Mouse (Mus musculus) heart, embryonic 13.5 days (tissue): ENCODE data around the gene Amd1. TPM values are rescaled to one million over a fixed set of nuclear protein-coding genes. Genes with fewer than 3 reads are reported as not detected.

Experiments
- ATAC-seq: fragments of 200-750 bp; cut with Nextera tagmentation; 2 replicates; pipeline ENCODE4 v1.8.0; 2017; ENCODE audit warnings: moderate TSS enrichment; ENCODE audit not compliant: insufficient number of reproducible peaks, low FRiP score, low TSS enrichment; ENCODE audit errors: extremely low read depth
- H3K27ac ChIP-seq: fragments of 300-500 bp; sonication (generic); replicated peaks from 2 replicates; pipeline ENCODE4 v1.5.1; 2015; ENCODE audit warnings: moderate library complexity, mild to moderate bottlenecking, inconsistent platforms
- H3K27me3 ChIP-seq: fragments of 300-500 bp; sonication (generic); replicated peaks from 2 replicates; pipeline ENCODE4 v1.6.1; 2015; ENCODE audit warnings: mild to moderate bottlenecking, inconsistent platforms
- H3K36me3 ChIP-seq: fragments of 300-500 bp; sonication (generic); 2 replicates; pipeline ENCODE4 v1.6.1; 2015; ENCODE audit warnings: mild to moderate bottlenecking, inconsistent platforms
- H3K4me1 ChIP-seq: fragments of 300-500 bp; sonication (generic); 2 replicates; pipeline ENCODE4 v1.6.1; 2015; ENCODE audit warnings: inconsistent platforms
- H3K4me2 ChIP-seq: fragments of 300-500 bp; sonication (generic); 2 replicates; pipeline ENCODE4 v1.6.1; 2015; ENCODE audit warnings: inconsistent platforms, mild to moderate bottlenecking, moderate library complexity
- H3K4me3 ChIP-seq: fragments of 300-500 bp; sonication (generic); 2 replicates; pipeline ENCODE4 v1.5.1; 2015; ENCODE audit warnings: moderate library complexity, mild to moderate bottlenecking, inconsistent platforms
- H3K9ac ChIP-seq: fragments of 300-500 bp; sonication (generic); 2 replicates; pipeline ENCODE4 v1.6.1; 2015; ENCODE audit warnings: inconsistent platforms, mild to moderate bottlenecking, moderate library complexity
- H3K9me3 ChIP-seq: fragments of 300-500 bp; sonication (generic); 2 replicates; pipeline ENCODE4 v1.6.1; 2016; ENCODE audit warnings: inconsistent platforms
- WGBS: fragments of 180-500 bp; shearing (Covaris S2); methylation state at CpG from one replicate; pipeline ENCODE4 v1.1.7; 2015; ENCODE audit warnings: mixed read lengths; 5-methylcytosine and 5-hydroxymethylcytosine counted together
- polyA plus RNA-seq: library from polyadenylated mRNA; unstranded; fragments of >200 nt; fragmentation: Nextera tagmentation; extraction: Ambion mirVana; gene quantifications from 2 replicates; pipeline ENCODE4 v1.2.1, GENCODE M21; 2015

Gene Amd1
- polyA plus RNA-seq, result 37.9 and 40.5 TPM in 2 replicates

GRCm38 (mm10) chr10:40302140-40302985, at the start of gene Amd1:
Amd1 (minus strand) TSS chr10:40302186.
- WGBS, result under 1% methylated on average over 55 of the region's 55 CpGs
- H3K27me3 ChIP-seq, result no peaks in the 10 kb centered on the region
- H3K9ac ChIP-seq, result peak within 1 kb of the TSS; percentile 94
- peak within 1 kb of the TSS; percentile 83 for H3K4me2 ChIP-seq
- peak; percentile 91 for ATAC-seq
- H3K9me3 ChIP-seq, result peaks cover 8% of the 10 kb centered on the region; the same call in 1 of the 2 replicates
- peaks cover 31% of the 10 kb centered on the region for H3K4me1 ChIP-seq
- H3K4me3 ChIP-seq, result peak within 1 kb of the TSS; percentile 71
- peak within 1 kb of the TSS; percentile 99 for H3K27ac ChIP-seq
- H3K36me3 ChIP-seq, result no peaks in the 10 kb centered on the region

- H3K27ac ChIP-seq, result no peak overlapping the region
- no peaks in the 10 kb centered on the region for H3K36me3 ChIP-seq
- 77% methylated on average over 4 of the region's 4 CpGs for WGBS
- H3K9me3 ChIP-seq, result no peaks in the 10 kb centered on the region
- no peaks in the 10 kb centered on the region for H3K27me3 ChIP-seq
- ATAC-seq, result no peak
- peak overlapping the region; percentile 75 for H3K4me2 ChIP-seq
- H3K4me1 ChIP-seq, result peaks cover 32% of the 10 kb centered on the region
- H3K9ac ChIP-seq, result no peak overlapping the region
- H3K4me3 ChIP-seq, result peak overlapping the region; percentile 67; the same call in 1 of the 2 replicates
Observed at GRCm38 (mm10) chr10:40351156-40351555, 49.2 kb upstream of the Amd1 start.

GRCm38 (mm10) chr10:40350245-40350932, 48.4 kb upstream of the Amd1 start:
- H3K9me3 ChIP-seq, result no peaks in the 10 kb centered on the region
- peak overlapping the region; percentile 97 for H3K27ac ChIP-seq
- H3K9ac ChIP-seq, result peak overlapping the region; percentile 84
- H3K4me2 ChIP-seq, result peak overlapping the region; percentile 75
- peak overlapping the region; percentile 67 for H3K4me3 ChIP-seq
- H3K27me3 ChIP-seq, result no peaks in the 10 kb centered on the region
- ATAC-seq, result no peak
- no peaks in the 10 kb centered on the region for H3K36me3 ChIP-seq
- H3K4me1 ChIP-seq, result peaks cover 27% of the 10 kb centered on the region
- WGBS, result 35% methylated on average over 12 of the region's 12 CpGs

DNA sequence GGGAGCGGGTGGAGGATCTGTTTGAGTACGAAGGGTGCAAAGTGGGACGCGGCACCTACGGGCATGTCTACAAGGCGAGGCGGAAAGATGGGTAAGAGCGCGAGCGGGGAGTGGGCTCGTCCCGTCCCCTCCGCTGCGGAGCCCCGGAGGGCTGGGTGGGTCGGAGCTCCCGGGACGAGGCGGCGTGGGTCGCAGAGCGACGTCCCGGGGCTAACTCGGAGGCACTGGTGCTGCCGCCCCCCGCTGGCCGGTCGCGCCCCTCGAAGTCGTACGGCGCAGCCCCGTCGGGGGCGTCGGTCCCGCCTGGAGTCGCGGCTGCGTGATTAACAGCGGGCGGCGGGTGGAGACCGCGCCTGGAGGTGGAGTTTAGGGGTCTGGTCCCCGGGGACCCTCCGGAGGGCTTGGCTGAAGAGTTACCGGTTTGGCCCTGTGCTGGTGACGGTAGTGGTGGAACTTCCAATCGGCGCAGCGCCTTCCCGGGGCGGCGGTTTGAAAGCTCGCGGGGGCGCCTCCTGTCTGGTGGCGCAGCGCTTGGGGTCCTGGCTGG, 47.7 kb upstream of the Amd1 start:
- no peaks in the 10 kb centered on the region for H3K9me3 ChIP-seq
- peaks cover 26% of the 10 kb centered on the region for H3K4me1 ChIP-seq
- peak overlapping the region; percentile 97 for H3K27ac ChIP-seq
- peak; percentile 55; the same call in 1 of the 2 replicates for ATAC-seq
- no peaks in the 10 kb centered on the region for H3K36me3 ChIP-seq
- no peaks in the 10 kb centered on the region for H3K27me3 ChIP-seq
- peak overlapping the region; percentile 75 for H3K4me2 ChIP-seq
- WGBS, result under 1% methylated on average over 62 of the region's 62 CpGs
- peak overlapping the region; percentile 84 for H3K9ac ChIP-seq
- H3K4me3 ChIP-seq, result peak overlapping the region; percentile 67

DNA sequence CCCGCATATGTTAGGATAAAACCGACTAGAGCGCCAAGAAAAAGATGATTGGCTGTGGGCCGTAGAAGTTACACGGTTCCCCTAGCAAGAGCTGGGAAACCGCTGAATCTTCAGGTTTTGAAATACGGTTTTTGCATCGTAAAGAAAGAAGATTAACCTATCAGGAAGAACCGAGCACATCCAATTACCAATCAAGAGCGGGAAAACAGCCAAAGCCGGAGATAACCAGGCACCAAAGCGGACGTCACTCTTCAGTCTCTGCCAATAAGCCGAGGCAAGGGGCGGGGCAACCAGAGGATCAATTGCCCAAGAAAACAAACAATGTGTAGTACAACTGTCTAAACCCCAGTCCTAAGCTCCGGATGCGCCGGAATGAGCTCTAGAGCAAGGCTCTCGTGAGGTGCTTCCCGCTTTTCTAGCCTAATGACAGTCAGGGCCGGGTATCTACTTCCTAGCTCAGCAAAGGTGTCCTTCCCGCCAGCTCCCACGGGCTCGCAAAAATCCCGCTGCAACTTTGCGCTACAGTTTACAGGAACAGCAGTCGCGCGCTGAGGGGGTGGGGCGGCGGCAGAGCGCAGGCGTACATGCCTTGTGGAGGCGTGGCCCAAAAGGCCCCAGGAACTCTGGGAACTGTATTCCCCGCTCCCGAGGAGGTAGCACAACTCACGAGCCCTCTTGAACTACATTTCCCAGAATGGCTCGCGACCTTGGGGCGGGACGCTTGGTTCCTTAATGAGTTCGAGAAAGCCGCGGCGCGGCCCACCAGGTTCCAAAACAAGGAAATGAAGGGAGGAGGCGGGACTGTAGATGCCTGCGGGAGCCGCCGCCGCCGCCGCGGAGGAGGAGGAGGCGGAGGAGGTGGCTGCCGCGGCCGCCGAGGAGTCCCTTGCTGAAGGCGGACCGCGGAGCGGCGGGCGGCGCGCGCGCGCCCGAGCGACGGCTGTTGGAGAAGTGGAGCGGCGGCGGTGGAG, 46.9 kb upstream of the Amd1 start:
- peak; percentile 97 for ATAC-seq
- Histone ChIP-seq H3K27ac (peak overlapping the region; percentile 97), H3K4me3 (peak overlapping the region; percentile 67), H3K4me2 (peak overlapping the region; percentile 79), H3K36me3 (no peaks in the 10 kb centered on the region), H3K27me3 (no peaks in the 10 kb centered on the region), H3K4me1 (peaks cover 21% of the 10 kb centered on the region), H3K9ac (peak overlapping the region; percentile 84), H3K9me3 (no peaks in the 10 kb centered on the region)
- under 1% methylated on average over 72 of the region's 76 CpGs for WGBS

GRCm38 (mm10) chr10:40347461-40347954, 45.5 kb upstream of the Amd1 start:
- Histone ChIP-seq H3K27ac (peak overlapping the region; percentile 97; the same call in 1 of the 2 replicates), H3K4me3 (peak overlapping the region; percentile 67; the same call in 1 of the 2 replicates)

GRCm38 (mm10) chr10:40346776-40347403, 44.9 kb upstream of the Amd1 start:
- Histone ChIP-seq H3K36me3 (no peaks in the 10 kb centered on the region), H3K9ac (no peak overlapping the region), H3K27ac (no peak overlapping the region), H3K4me2 (no peak overlapping the region), H3K4me3 (no peak overlapping the region), H3K9me3 (no peaks in the 10 kb centered on the region), H3K27me3 (no peaks in the 10 kb centered on the region), H3K4me1 (peaks cover 21% of the 10 kb centered on the region)
- ATAC-seq, result no peak
- WGBS, result 82% methylated on average over 3 of the region's 3 CpGs

More at GRCm38 (mm10) chr10:40347461-40347954, 45.5 kb upstream of the Amd1 start:
- Histone ChIP-seq H3K4me1 (peaks cover 21% of the 10 kb centered on the region), H3K9me3 (no peaks in the 10 kb centered on the region), H3K9ac (peak overlapping the region; percentile 82; the same call in 1 of the 2 replicates), H3K27me3 (no peaks in the 10 kb centered on the region), H3K36me3 (no peaks in the 10 kb centered on the region), H3K4me2 (peak overlapping the region; percentile 79)
- 62% methylated on average over 9 of the region's 9 CpGs for WGBS
- ATAC-seq, result no peak

- no peak for ATAC-seq
- Histone ChIP-seq H3K9ac (no peak overlapping the region), H3K9me3 (peaks cover 5% of the 10 kb centered on the region; the same call in 1 of the 2 replicates), H3K4me2 (no peak overlapping the region), H3K4me1 (no peaks in the 10 kb centered on the region), H3K4me3 (no peak overlapping the region), H3K27ac (no peak overlapping the region), H3K27me3 (0 out of 2 replicates have a peak, but pooled peaks cover 4% of the 10 kb centered on the region), H3K36me3 (no peaks in the 10 kb centered on the region)
- WGBS, result 54% methylated on average over 4 of the region's 4 CpGs
Observed at GRCm38 (mm10) chr10:40342036-40342435, 40.0 kb upstream of the Amd1 start.

DNA sequence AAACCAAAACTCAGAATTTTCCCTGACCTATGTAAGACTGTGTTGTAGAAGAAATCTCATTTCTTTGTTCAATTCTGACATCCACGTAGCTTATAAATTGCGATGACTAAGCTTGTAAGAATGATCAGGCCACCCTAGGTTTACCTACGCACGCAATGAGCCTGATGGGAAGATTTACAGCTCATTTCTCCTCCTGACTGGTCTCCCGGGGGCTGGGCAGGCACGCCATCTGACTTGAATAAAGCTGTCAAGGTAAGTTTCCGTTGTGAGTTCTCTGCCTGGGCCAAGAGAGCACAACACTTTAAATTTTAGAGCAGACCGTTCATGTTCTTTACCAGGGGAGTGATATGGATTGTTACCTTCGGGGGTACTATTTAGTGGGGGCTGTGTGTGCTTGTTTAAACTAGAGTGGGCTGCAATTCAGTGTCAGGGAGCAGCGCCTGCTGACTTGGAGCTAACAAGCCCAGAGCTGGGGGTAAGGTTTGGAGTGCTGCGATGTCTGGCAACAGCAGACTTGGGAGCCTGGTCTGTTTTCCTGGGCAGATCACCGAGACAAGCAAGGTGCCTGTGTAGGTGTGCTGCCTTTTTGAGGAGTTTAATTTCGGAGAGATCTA, 37.5 kb upstream of the Amd1 start, which contains the start of gene Cdk19:
Cdk19 (plus strand) TSS at position 214 of the 614 bp plus-strand sequence.
- Histone ChIP-seq H3K4me3 (no peak within 1 kb of the TSS), H3K27ac (no peak within 1 kb of the TSS), H3K4me1 (no peaks in the 10 kb centered on the region), H3K9me3 (peaks cover 5% of the 10 kb centered on the region; the same call in 1 of the 2 replicates), H3K9ac (no peak within 1 kb of the TSS), H3K4me2 (no peak within 1 kb of the TSS), H3K27me3 (0 out of 2 replicates have a peak, but pooled peaks cover 4% of the 10 kb centered on the region), H3K36me3 (no peaks in the 10 kb centered on the region)
- 43% methylated on average over 13 of the region's 13 CpGs for WGBS
- no peak for ATAC-seq
